Mouse (Mus musculus) megakaryocyte, embryonic 14.5 days (primary cell): ENCODE measurements around the gene Scube3.

Experiments
- FLI1 ChIP-seq: IDR thresholded peaks from 2 replicates; pipeline ENCODE4 v1.6.1; 2012; ENCODE audit warnings: low read length, inconsistent platforms, mixed read lengths
- GATA1 ChIP-seq: IDR thresholded peaks from 3 replicates; pipeline ENCODE4 v1.6.1; 2012; ENCODE audit warnings: mixed read lengths, low read length, inconsistent platforms, borderline replicate concordance

DNA sequence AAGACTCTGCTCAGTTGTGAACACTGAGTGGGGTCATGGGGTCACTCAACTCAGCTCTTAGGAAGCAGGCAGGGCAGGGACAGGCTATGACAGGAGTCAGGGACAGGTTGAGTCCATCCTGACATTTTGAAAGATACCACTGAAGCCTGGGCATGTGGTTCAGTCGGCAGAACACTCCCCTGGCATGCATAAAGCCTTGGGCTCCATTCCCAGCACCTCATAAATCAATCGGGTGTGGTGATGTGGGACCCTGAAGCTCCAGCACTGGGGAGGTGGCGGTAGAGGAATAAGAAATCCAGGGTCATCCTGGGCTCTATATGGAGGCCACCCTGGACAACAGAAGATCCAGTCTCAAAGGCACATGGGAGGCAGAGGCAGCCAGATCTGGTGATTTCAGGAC is 6.4 kb upstream of the Scube3 start:
- no peak for TF ChIP-seq GATA1
- TF ChIP-seq FLI1: no peak
